Mouse (Mus musculus) hindbrain, embryonic 15.5 days (tissue): ENCODE measurements around the gene Gltp. TPM values are rescaled to one million over a fixed set of nuclear protein-coding genes. Genes with fewer than 3 reads are reported as not detected.
A peak's percentile ranks its signal among the peaks of the same experiment; 100 is the strongest.

Experiments
- ATAC-seq: fragments of 200-750 bp; cut with Nextera tagmentation; 2 replicates; pipeline ENCODE4 v1.8.0; 2017; ENCODE audit warnings: low read depth, moderate number of reproducible peaks, moderate TSS enrichment; ENCODE audit not compliant: low FRiP score
- H3K27ac ChIP-seq: fragments of 300-500 bp; sonication (generic); replicated peaks from 2 replicates; pipeline ENCODE4 v1.5.1; 2015; ENCODE audit warnings: mild to moderate bottlenecking, inconsistent platforms
- H3K27me3 ChIP-seq: fragments of 300-500 bp; sonication (generic); 2 replicates; pipeline ENCODE4 v1.6.1; 2015; ENCODE audit warnings: control low read depth, inconsistent platforms
- H3K36me3 ChIP-seq: fragments of 300-500 bp; sonication (generic); 2 replicates; pipeline ENCODE4 v1.6.1; 2015; ENCODE audit warnings: control low read depth, inconsistent platforms
- H3K4me1 ChIP-seq: fragments of 300-500 bp; sonication (generic); replicated peaks from 2 replicates; pipeline ENCODE4 v1.6.1; 2015; ENCODE audit warnings: control low read depth, inconsistent platforms
- H3K4me2 ChIP-seq: fragments of 300-500 bp; sonication (generic); 2 replicates; pipeline ENCODE4 v1.6.1; 2015; ENCODE audit warnings: moderate library complexity, mild to moderate bottlenecking, inconsistent platforms
- H3K4me3 ChIP-seq: fragments of 300-500 bp; sonication (generic); 2 replicates; pipeline ENCODE4 v1.5.1; 2015; ENCODE audit warnings: mild to moderate bottlenecking, inconsistent platforms
- H3K9ac ChIP-seq: fragments of 300-500 bp; sonication (generic); 2 replicates; pipeline ENCODE4 v1.6.1; 2015; ENCODE audit warnings: inconsistent platforms
- H3K9me3 ChIP-seq: fragments of 300-500 bp; sonication (generic); 2 replicates; pipeline ENCODE4 v1.6.1; 2016; ENCODE audit warnings: control low read depth, inconsistent platforms
- whole genome bisulfite sequencing: fragments of 180-500 bp; shearing (Covaris S2); methylation state at CpG from one replicate; pipeline ENCODE4 v1.1.7; 2015; 5-methylcytosine and 5-hydroxymethylcytosine counted together
- polyA plus RNA-seq: library from polyadenylated mRNA; unstranded; fragments of >200 nt; fragmentation: Nextera tagmentation; extraction: Ambion mirVana; gene quantifications from 2 replicates; pipeline ENCODE4 v1.2.1, GENCODE M21; 2015

The Gltp gene
- 46.6 and 48.0 TPM in 2 replicates for polyA plus RNA-seq

GRCm38 (mm10) chr5:114690633-114691567 lies at the start of gene Gltp:
TSS of gene Gltp (minus strand) at chr5:114690984.
- Histone ChIP-seq H3K36me3 (no peaks in the 10 kb centered on the region), H3K4me1 (peaks cover 24% of the 10 kb centered on the region), H3K4me3 (peak within 1 kb of the TSS; percentile 88), H3K27ac (peak within 1 kb of the TSS; percentile 63), H3K27me3 (no peaks in the 10 kb centered on the region), H3K9ac (peak within 1 kb of the TSS; percentile 93), H3K4me2 (peak within 1 kb of the TSS; percentile 89), H3K9me3 (no peaks in the 10 kb centered on the region)
- WGBS: 5% methylated on average over 59 of the region's 75 CpGs
- ATAC-seq: peak; percentile 97

- ATAC-seq: no peak
- Histone ChIP-seq H3K27me3 (no peaks in the 10 kb centered on the region), H3K4me1 (no peaks in the 10 kb centered on the region), H3K9ac (no peak overlapping the region), H3K9me3 (no peaks in the 10 kb centered on the region), H3K4me2 (no peak overlapping the region), H3K4me3 (no peak overlapping the region), H3K27ac (no peak overlapping the region), H3K36me3 (peaks cover 65% of the 10 kb centered on the region)
- WGBS: 86% methylated on average over 12 of the region's 12 CpGs
Measured at GRCm38 (mm10) chr5:114738707-114739241, 48.0 kb upstream of the Gltp start.

GRCm38 (mm10) chr5:114737090-114737887 lies 46.5 kb upstream of the Gltp start:
- no peaks in the 10 kb centered on the region for H3K9me3 ChIP-seq

GRCm38 (mm10) chr5:114733606-114734005 lies 42.8 kb upstream of the Gltp start:
- no peaks in the 10 kb centered on the region for H3K27me3 ChIP-seq
- H3K36me3 ChIP-seq: peaks cover 73% of the 10 kb centered on the region
- ATAC-seq: no peak
- no peak overlapping the region for H3K9ac ChIP-seq
- no peaks in the 10 kb centered on the region for H3K9me3 ChIP-seq
- H3K4me3 ChIP-seq: no peak overlapping the region
- 96% methylated on average over 15 of the region's 15 CpGs for WGBS
- no peak overlapping the region for H3K4me2 ChIP-seq
- no peaks in the 10 kb centered on the region for H3K4me1 ChIP-seq
- H3K27ac ChIP-seq: no peak overlapping the region

More at GRCm38 (mm10) chr5:114737090-114737887, 46.5 kb upstream of the Gltp start:
- Histone ChIP-seq H3K36me3 (peaks cover 64% of the 10 kb centered on the region), H3K4me1 (no peaks in the 10 kb centered on the region), H3K4me3 (no peak overlapping the region), H3K9ac (no peak overlapping the region), H3K27ac (no peak overlapping the region), H3K4me2 (no peak overlapping the region), H3K27me3 (no peaks in the 10 kb centered on the region)
- no peak for ATAC-seq
- WGBS: 82% methylated on average over 21 of the region's 21 CpGs

- no peaks in the 10 kb centered on the region for H3K27me3 ChIP-seq
- H3K4me1 ChIP-seq: no peaks in the 10 kb centered on the region
- no peak overlapping the region for H3K4me3 ChIP-seq
- H3K36me3 ChIP-seq: peaks cover 70% of the 10 kb centered on the region
- H3K9ac ChIP-seq: no peak overlapping the region
- ATAC-seq: no peak
- 85% methylated on average over 15 of the region's 15 CpGs for WGBS
- no peak overlapping the region for H3K4me2 ChIP-seq
- no peaks in the 10 kb centered on the region for H3K9me3 ChIP-seq
- no peak overlapping the region for H3K27ac ChIP-seq
Measured at GRCm38 (mm10) chr5:114731969-114732368, 41.2 kb upstream of the Gltp start.

GRCm38 (mm10) chr5:114731498-114731897 lies 40.7 kb upstream of the Gltp start:
- Histone ChIP-seq H3K36me3 (peaks cover 67% of the 10 kb centered on the region), H3K9me3 (no peaks in the 10 kb centered on the region)

GRCm38 (mm10) chr5:114730129-114730528 lies 39.3 kb upstream of the Gltp start:
- H3K27ac ChIP-seq: no peak overlapping the region
- 65% methylated on average over 10 of the region's 10 CpGs for WGBS
- H3K4me2 ChIP-seq: no peak overlapping the region
- no peak overlapping the region for H3K9ac ChIP-seq
- no peaks in the 10 kb centered on the region for H3K27me3 ChIP-seq
- no peaks in the 10 kb centered on the region for H3K4me1 ChIP-seq
- H3K9me3 ChIP-seq: no peaks in the 10 kb centered on the region
- peaks cover 59% of the 10 kb centered on the region for H3K36me3 ChIP-seq
- H3K4me3 ChIP-seq: no peak overlapping the region
- no peak for ATAC-seq

More at GRCm38 (mm10) chr5:114731498-114731897, 40.7 kb upstream of the Gltp start:
- Histone ChIP-seq H3K4me3 (no peak overlapping the region), H3K4me1 (no peaks in the 10 kb centered on the region), H3K4me2 (no peak overlapping the region), H3K27ac (no peak overlapping the region), H3K9ac (no peak overlapping the region), H3K27me3 (no peaks in the 10 kb centered on the region)
- no peak for ATAC-seq
- 72% methylated on average over 6 of the region's 6 CpGs for WGBS

GRCm38 (mm10) chr5:114728160-114728559 lies 37.4 kb upstream of the Gltp start:
- H3K9ac ChIP-seq: no peak overlapping the region
- H3K4me2 ChIP-seq: no peak overlapping the region
- no peak for ATAC-seq
- 87% methylated on average over 10 of the region's 10 CpGs for WGBS
- H3K36me3 ChIP-seq: peaks cover 57% of the 10 kb centered on the region
- no peak overlapping the region for H3K27ac ChIP-seq
- H3K27me3 ChIP-seq: no peaks in the 10 kb centered on the region
- no peak overlapping the region for H3K4me3 ChIP-seq
- H3K9me3 ChIP-seq: no peaks in the 10 kb centered on the region
- H3K4me1 ChIP-seq: no peaks in the 10 kb centered on the region

GRCm38 (mm10) chr5:114722846-114723245 lies 32.1 kb upstream of the Gltp start:
- no peak overlapping the region for H3K27ac ChIP-seq
- H3K27me3 ChIP-seq: no peaks in the 10 kb centered on the region
- H3K4me1 ChIP-seq: no peaks in the 10 kb centered on the region
- WGBS: 97% methylated on average over 13 of the region's 13 CpGs
- H3K9me3 ChIP-seq: no peaks in the 10 kb centered on the region
- H3K4me3 ChIP-seq: no peak overlapping the region
- no peak overlapping the region for H3K4me2 ChIP-seq
- peaks cover 40% of the 10 kb centered on the region for H3K36me3 ChIP-seq
- no peak overlapping the region for H3K9ac ChIP-seq
- ATAC-seq: no peak

GRCm38 (mm10) chr5:114721969-114722368 lies 31.2 kb upstream of the Gltp start:
- Histone ChIP-seq H3K4me3 (no peak overlapping the region), H3K27me3 (no peaks in the 10 kb centered on the region), H3K36me3 (peaks cover 41% of the 10 kb centered on the region), H3K9me3 (no peaks in the 10 kb centered on the region), H3K4me1 (no peaks in the 10 kb centered on the region), H3K4me2 (no peak overlapping the region), H3K9ac (no peak overlapping the region), H3K27ac (no peak overlapping the region)
- 93% methylated on average over 10 of the region's 10 CpGs for WGBS
- no peak for ATAC-seq

GRCm38 (mm10) chr5:114720784-114721183 lies 30.0 kb upstream of the Gltp start:
- Histone ChIP-seq H3K9me3 (no peaks in the 10 kb centered on the region), H3K27me3 (no peaks in the 10 kb centered on the region), H3K27ac (no peak overlapping the region), H3K36me3 (peaks cover 51% of the 10 kb centered on the region), H3K4me1 (no peaks in the 10 kb centered on the region), H3K4me3 (no peak overlapping the region), H3K4me2 (no peak overlapping the region), H3K9ac (no peak overlapping the region)
- WGBS: 91% methylated on average over 11 of the region's 11 CpGs
- no peak for ATAC-seq

- Histone ChIP-seq H3K9me3 (no peaks in the 10 kb centered on the region), H3K27me3 (no peaks in the 10 kb centered on the region), H3K4me2 (no peak overlapping the region), H3K9ac (no peak overlapping the region), H3K27ac (no peak overlapping the region), H3K4me1 (no peaks in the 10 kb centered on the region), H3K4me3 (no peak overlapping the region), H3K36me3 (peaks cover 58% of the 10 kb centered on the region)
- ATAC-seq: no peak
- WGBS: 94% methylated on average over 6 of the region's 6 CpGs
Measured at GRCm38 (mm10) chr5:114719928-114720270, 29.1 kb upstream of the Gltp start.
